Mouse (Mus musculus): Measurements from ENCODE around the gene Daxx.

GRCm38 (mm10) chr17:33924577-33925283 lies 15.5 kb downstream of the Daxx start:
- TF ChIP-seq GATA1 (IDR thresholded peaks at IDR 0.05; ENCODE audit: low read length) (no peak), TAL1 (IDR thresholded peaks at IDR 0.05; ENCODE audit: low read length) (no peak)

Measured in erythroblast, embryonic 14.5 days (primary cell).